Mouse (Mus musculus) heart, embryonic 10.5 days (tissue): Measurements from ENCODE around the gene Exog. TPM values are rescaled to one million over a fixed set of nuclear protein-coding genes. Genes with fewer than 3 reads are reported as not detected.

Experiments
- DNase-seq: peaks from one replicate; pipeline ENCODE4 v3.0.0-alpha.2; 2017; ENCODE audit warnings: low spot score
- H3K27ac ChIP-seq: fragments of 300-500 bp; sonication (generic); 2 replicates; pipeline ENCODE4 v1.5.1; 2016; ENCODE audit warnings: mild to moderate bottlenecking
- H3K27me3 ChIP-seq: fragments of 300-500 bp; sonication (generic); 2 replicates; pipeline ENCODE4 v1.6.1; 2016; ENCODE audit warnings: mild to moderate bottlenecking; ENCODE audit not compliant: poor library complexity, insufficient read depth, severe bottlenecking
- H3K36me3 ChIP-seq: fragments of 300-500 bp; sonication (generic); 2 replicates; pipeline ENCODE4 v1.6.1; 2016; ENCODE audit warnings: mild to moderate bottlenecking, moderate library complexity
- H3K4me1 ChIP-seq: fragments of 300-500 bp; sonication (generic); 2 replicates; pipeline ENCODE4 v1.6.1; 2016; ENCODE audit warnings: mild to moderate bottlenecking
- H3K4me3 ChIP-seq: fragments of 300-500 bp; sonication (generic); 2 replicates; pipeline ENCODE4 v1.5.1; 2016; ENCODE audit warnings: mild to moderate bottlenecking, moderate library complexity
- H3K9me3 ChIP-seq: fragments of 300-500 bp; sonication (generic); 2 replicates; pipeline ENCODE4 v1.6.1; 2016; ENCODE audit warnings: mild to moderate bottlenecking, moderate library complexity
- WGBS: fragments of 180-500 bp; shearing (Covaris S2); methylation state at CpG from one replicate; pipeline ENCODE4 v1.1.7; 2016; 5-methylcytosine and 5-hydroxymethylcytosine counted together
- polyA plus RNA-seq: library from polyadenylated mRNA; unstranded; fragments of >200 nt; fragmentation: Nextera tagmentation; extraction: Ambion mirVana; gene quantifications from 2 replicates; pipeline ENCODE4 v1.2.1, GENCODE M21; 2016

The Exog gene
- polyA plus RNA-seq, 1 experiment from 2014 or later, result 25.0 TPM

GRCm38 (mm10) chr9:119425217-119425975 lies 19.3 kb upstream of the Exog start:
- Histone ChIP-seq H3K9me3 (no peaks in the 10 kb centered on the region), H3K4me3 (peak overlapping the region; percentile 39), H3K4me1 (peaks cover 69% of the 10 kb centered on the region), H3K27ac (peak overlapping the region; percentile 88), H3K36me3 (peaks cover 29% of the 10 kb centered on the region), H3K27me3 (no peaks in the 10 kb centered on the region)
- WGBS, result 22% methylated on average over 7 of the region's 7 CpGs
- peak; percentile 94 for DNase-seq

- no peaks in the 10 kb centered on the region for H3K27me3 ChIP-seq
- peaks cover 32% of the 10 kb centered on the region for H3K36me3 ChIP-seq
- no peaks in the 10 kb centered on the region for H3K9me3 ChIP-seq
- H3K4me3 ChIP-seq, result peak overlapping the region; percentile 39; the same call in 1 of the 2 replicates
- no peak for DNase-seq
- H3K4me1 ChIP-seq, result peaks cover 65% of the 10 kb centered on the region
- peak overlapping the region; percentile 88 for H3K27ac ChIP-seq
- 83% methylated on average over 13 of the region's 13 CpGs for WGBS
These were observed 18.7 kb upstream of the Exog start for GRCm38 (mm10) chr9:119425976-119426415.

GRCm38 (mm10) chr9:119426483-119426882 lies 18.3 kb upstream of the Exog start:
- peaks cover 65% of the 10 kb centered on the region for H3K4me1 ChIP-seq
- no peak for DNase-seq
- no peak overlapping the region for H3K4me3 ChIP-seq

GRCm38 (mm10) chr9:119430311-119430710 lies 14.4 kb upstream of the Exog start:
- Histone ChIP-seq H3K27ac (no peak overlapping the region), H3K4me1 (peaks cover 37% of the 10 kb centered on the region), H3K27me3 (no peaks in the 10 kb centered on the region), H3K9me3 (no peaks in the 10 kb centered on the region), H3K36me3 (peaks cover 67% of the 10 kb centered on the region), H3K4me3 (no peak overlapping the region)
- WGBS, result 52% methylated on average over 7 of the region's 7 CpGs
- DNase-seq, result peak; percentile 91

More at GRCm38 (mm10) chr9:119426483-119426882, 18.3 kb upstream of the Exog start:
- Histone ChIP-seq H3K36me3 (peaks cover 36% of the 10 kb centered on the region), H3K27me3 (no peaks in the 10 kb centered on the region), H3K27ac (peak overlapping the region; percentile 88), H3K9me3 (no peaks in the 10 kb centered on the region)
- 79% methylated on average over 7 of the region's 7 CpGs for WGBS

GRCm38 (mm10) chr9:119435855-119436254 lies 8.9 kb upstream of the Exog start:
- no peaks in the 10 kb centered on the region for H3K27me3 ChIP-seq
- no peak overlapping the region for H3K27ac ChIP-seq
- H3K9me3 ChIP-seq, result no peaks in the 10 kb centered on the region
- H3K36me3 ChIP-seq, result peaks cover 73% of the 10 kb centered on the region
- H3K4me1 ChIP-seq, result 0 out of 2 replicates have a peak, but pooled peaks cover 4% of the 10 kb centered on the region
- DNase-seq, result no peak
- 70% methylated on average over 2 of the region's 2 CpGs for WGBS
- no peak overlapping the region for H3K4me3 ChIP-seq

GRCm38 (mm10) chr9:119438065-119438464 lies 6.7 kb upstream of the Exog start:
- no peak overlapping the region for H3K4me3 ChIP-seq
- H3K36me3 ChIP-seq, result peaks cover 56% of the 10 kb centered on the region
- 0 out of 2 replicates have a peak, but pooled peaks cover 4% of the 10 kb centered on the region for H3K4me1 ChIP-seq
- WGBS, result 92% methylated on average over 12 of the region's 12 CpGs
- DNase-seq, result no peak
- H3K27me3 ChIP-seq, result no peaks in the 10 kb centered on the region
- H3K9me3 ChIP-seq, result no peaks in the 10 kb centered on the region
- no peak overlapping the region for H3K27ac ChIP-seq

GRCm38 (mm10) chr9:119438498-119439000 lies 6.2 kb upstream of the Exog start:
- no peak for DNase-seq
- whole genome bisulfite sequencing, result 88% methylated on average over 9 of the region's 9 CpGs

GRCm38 (mm10) chr9:119445737-119446136 lies 994 bp downstream of the Exog start:
- 0 out of 2 replicates have a peak overlapping the region, but pooled peaks have one; percentile 92 for H3K27ac ChIP-seq
- DNase-seq, result no peak
- 31% methylated on average over 6 of the region's 6 CpGs for WGBS

More at GRCm38 (mm10) chr9:119438498-119439000, 6.2 kb upstream of the Exog start:
- Histone ChIP-seq H3K36me3 (peaks cover 53% of the 10 kb centered on the region), H3K9me3 (no peaks in the 10 kb centered on the region), H3K4me1 (0 out of 2 replicates have a peak, but pooled peaks cover 4% of the 10 kb centered on the region), H3K4me3 (no peak overlapping the region), H3K27me3 (no peaks in the 10 kb centered on the region), H3K27ac (no peak overlapping the region)

GRCm38 (mm10) chr9:119455967-119456366 lies 11.2 kb downstream of the Exog start:
- no peak for DNase-seq
- Histone ChIP-seq H3K4me3 (no peak overlapping the region), H3K9me3 (no peaks in the 10 kb centered on the region), H3K27me3 (no peaks in the 10 kb centered on the region), H3K4me1 (peaks cover 22% of the 10 kb centered on the region), H3K27ac (no peak overlapping the region), H3K36me3 (peaks cover 57% of the 10 kb centered on the region)
- WGBS, result 88% methylated on average over 14 of the region's 14 CpGs

More at GRCm38 (mm10) chr9:119445737-119446136, 994 bp downstream of the Exog start:
- Histone ChIP-seq H3K36me3 (peaks cover 43% of the 10 kb centered on the region), H3K9me3 (no peaks in the 10 kb centered on the region), H3K4me1 (peaks cover 10% of the 10 kb centered on the region), H3K4me3 (peak overlapping the region; percentile 81), H3K27me3 (no peaks in the 10 kb centered on the region)

- Histone ChIP-seq H3K4me1 (peaks cover 22% of the 10 kb centered on the region), H3K9me3 (no peaks in the 10 kb centered on the region), H3K27me3 (no peaks in the 10 kb centered on the region), H3K27ac (no peak overlapping the region), H3K36me3 (peaks cover 52% of the 10 kb centered on the region), H3K4me3 (no peak overlapping the region)
- 69% methylated on average over 14 of the region's 14 CpGs for WGBS
- no peak for DNase-seq
These were observed 12.4 kb downstream of the Exog start for GRCm38 (mm10) chr9:119457122-119457521.

GRCm38 (mm10) chr9:119460410-119460809 lies 15.7 kb downstream of the Exog start:
- Histone ChIP-seq H3K27ac (no peak overlapping the region), H3K36me3 (peaks cover 61% of the 10 kb centered on the region), H3K4me3 (no peak overlapping the region), H3K9me3 (no peaks in the 10 kb centered on the region), H3K4me1 (peaks cover 23% of the 10 kb centered on the region), H3K27me3 (no peaks in the 10 kb centered on the region)
- no peak for DNase-seq
- WGBS, result 53% methylated on average over 8 of the region's 8 CpGs

- peaks cover 35% of the 10 kb centered on the region for H3K4me1 ChIP-seq
- no peak overlapping the region for H3K4me3 ChIP-seq
- 89% methylated on average over 6 of the region's 6 CpGs for WGBS
- H3K27me3 ChIP-seq, result no peaks in the 10 kb centered on the region
- no peaks in the 10 kb centered on the region for H3K9me3 ChIP-seq
- DNase-seq, result no peak
- H3K27ac ChIP-seq, result no peak overlapping the region
- peaks cover 49% of the 10 kb centered on the region for H3K36me3 ChIP-seq
These were observed 20.3 kb downstream of the Exog start for GRCm38 (mm10) chr9:119465056-119465455.

- peaks cover 49% of the 10 kb centered on the region for H3K36me3 ChIP-seq
- peaks cover 40% of the 10 kb centered on the region for H3K4me1 ChIP-seq
- no peak overlapping the region for H3K4me3 ChIP-seq
- H3K27me3 ChIP-seq, result no peaks in the 10 kb centered on the region
- H3K27ac ChIP-seq, result no peak overlapping the region
- 57% methylated on average over 7 of the region's 7 CpGs for WGBS
- no peaks in the 10 kb centered on the region for H3K9me3 ChIP-seq
- DNase-seq, result no peak
These were observed 20.9 kb downstream of the Exog start for GRCm38 (mm10) chr9:119465595-119465994.
